Mouse (Mus musculus): ENCODE measurements around the gene Galnt9. TPM values are rescaled to one million over a fixed set of nuclear protein-coding genes. Genes with fewer than 3 reads are reported as not detected.

The Galnt9 gene
- polyA plus RNA-seq, 1 experiment from 2014 or later: 0.67 TPM

DNA sequence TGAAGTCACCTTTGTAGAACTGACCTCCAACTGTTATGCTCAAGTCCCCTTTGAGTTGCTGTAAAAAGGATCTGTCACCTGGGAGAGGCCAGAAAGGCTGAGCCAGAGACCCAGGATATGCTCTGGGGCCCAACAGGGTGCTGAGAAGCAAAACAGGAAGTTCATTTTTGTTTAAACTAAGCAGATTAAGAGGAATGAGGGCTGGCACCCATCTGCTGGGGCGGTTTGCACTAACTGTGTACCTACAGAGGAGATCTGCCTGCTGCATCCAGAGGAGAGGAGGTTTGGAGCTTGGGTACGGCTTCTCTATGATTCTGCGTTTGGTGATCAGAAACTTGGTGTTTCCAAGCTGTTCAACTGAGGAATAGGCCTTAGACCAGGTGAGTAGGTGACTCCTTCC is 29.5 kb upstream of the Galnt9 start:
- 85% methylated on average over 3 of the region's 3 CpGs for WGBS
- Histone ChIP-seq H3K27me3 (ENCODE audit: poor library complexity, severe bottlenecking) (peaks cover 32% of the 10 kb centered on the region; the same call in 1 of the 2 replicates), H3K9me3 (no peaks in the 10 kb centered on the region), H3K36me3 (replicated peaks) (no peaks in the 10 kb centered on the region), H3K4me1 (peaks cover 14% of the 10 kb centered on the region), H3K4me3 (no peak overlapping the region), H3K27ac (no peak overlapping the region)
- DNase-seq (ENCODE audit: extremely low spot score, low spot score): no peak

DNA sequence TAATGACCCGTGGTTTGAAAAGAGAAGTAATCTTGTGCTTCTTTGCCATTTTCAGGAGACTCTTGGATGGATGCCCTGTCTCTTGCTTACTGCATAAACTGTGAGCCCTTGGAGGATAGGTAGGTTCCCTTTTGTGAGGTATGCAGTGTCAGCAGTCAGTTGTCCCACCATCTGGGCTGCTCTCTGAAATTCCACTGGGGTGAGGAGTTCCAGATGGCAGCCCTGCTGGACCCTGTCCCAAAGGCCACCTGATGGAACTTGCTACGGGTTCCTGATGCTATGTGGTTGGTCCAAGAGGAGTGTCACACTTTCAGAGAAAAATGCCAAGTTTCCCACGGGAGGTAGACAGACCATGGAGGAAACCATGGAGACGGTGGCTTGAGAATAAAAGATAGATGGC is 27.8 kb upstream of the Galnt9 start:
- Histone ChIP-seq H3K27ac (no peak overlapping the region), H3K36me3 (replicated peaks) (no peaks in the 10 kb centered on the region), H3K27me3 (ENCODE audit: poor library complexity, severe bottlenecking) (peaks cover 32% of the 10 kb centered on the region; the same call in 1 of the 2 replicates), H3K4me3 (no peak overlapping the region), H3K4me1 (peaks cover 9% of the 10 kb centered on the region), H3K9me3 (no peaks in the 10 kb centered on the region)
- no peak for DNase-seq (ENCODE audit: extremely low spot score, low spot score)
- 91% methylated on average over 4 of the region's 4 CpGs for WGBS

DNA sequence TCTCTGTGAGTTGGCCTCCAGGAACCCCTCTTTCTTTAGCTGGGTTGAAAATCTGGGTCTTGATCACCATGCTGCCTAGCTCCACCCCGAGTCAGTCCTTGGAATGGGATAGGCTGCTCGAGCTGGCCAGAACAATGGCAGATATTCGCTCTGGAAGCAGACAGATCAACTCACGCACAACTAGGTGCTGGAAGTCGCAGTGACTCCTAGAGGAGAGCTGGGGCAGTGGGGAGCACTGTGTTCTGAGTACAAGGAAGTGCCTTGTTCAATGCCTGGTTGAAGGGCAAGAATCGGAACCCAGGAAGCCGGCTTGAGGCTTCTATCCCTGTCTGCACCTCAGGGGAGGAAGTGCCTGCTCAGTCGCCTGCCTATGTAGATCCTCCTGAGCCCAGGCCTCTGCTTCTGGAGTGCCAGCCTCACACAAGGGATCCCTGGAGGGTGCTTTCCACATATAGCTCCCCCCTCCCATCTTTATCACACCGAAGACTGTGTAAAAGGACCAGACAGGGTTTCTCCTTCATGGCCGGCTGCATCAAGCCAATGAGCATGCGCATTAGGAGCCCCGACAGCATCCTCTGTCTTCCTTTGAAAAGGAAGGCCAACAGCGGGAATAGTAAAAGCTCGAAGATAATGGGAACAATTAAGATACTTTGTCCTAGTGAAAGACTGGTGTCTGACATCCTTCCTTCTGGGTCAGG is 25.9 kb upstream of the Galnt9 start:
- WGBS: 30% methylated on average over 14 of the region's 14 CpGs
- H3K27me3 ChIP-seq (ENCODE audit: poor library complexity, severe bottlenecking): peaks cover 32% of the 10 kb centered on the region; the same call in 1 of the 2 replicates
- H3K9me3 ChIP-seq: no peaks in the 10 kb centered on the region
- no peaks in the 10 kb centered on the region for H3K36me3 ChIP-seq (replicated peaks)
- H3K27ac ChIP-seq: peak overlapping the region; percentile 72
- peaks cover 9% of the 10 kb centered on the region for H3K4me1 ChIP-seq
- no peak for DNase-seq (ENCODE audit: extremely low spot score, low spot score)
- peak overlapping the region; percentile 30 for H3K4me3 ChIP-seq

DNA sequence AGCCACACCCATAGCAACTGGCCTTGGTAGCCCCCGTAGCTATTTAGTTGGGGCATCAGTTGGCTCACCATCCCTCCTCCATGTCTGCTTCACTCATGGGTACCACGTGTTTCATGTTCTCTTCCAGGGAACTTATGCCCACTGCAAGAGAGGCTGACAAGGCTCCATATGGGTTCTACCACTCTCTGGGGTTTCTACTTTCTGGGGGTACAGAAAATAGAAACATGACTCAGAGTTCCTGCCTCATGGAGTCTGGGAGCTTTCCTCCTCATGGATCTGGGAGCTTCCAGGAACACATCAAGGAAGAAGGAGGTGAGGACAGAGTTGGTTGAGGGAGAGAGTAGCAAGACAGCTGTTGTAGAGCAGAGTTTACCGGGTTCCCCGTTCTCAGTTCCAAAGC is 23.2 kb upstream of the Galnt9 start:
- Histone ChIP-seq H3K27me3 (ENCODE audit: poor library complexity, severe bottlenecking) (peaks cover 21% of the 10 kb centered on the region; the same call in 1 of the 2 replicates), H3K4me1 (peaks cover 9% of the 10 kb centered on the region), H3K9me3 (no peaks in the 10 kb centered on the region), H3K4me3 (no peak overlapping the region), H3K27ac (no peak overlapping the region), H3K36me3 (replicated peaks) (no peaks in the 10 kb centered on the region)
- no peak for DNase-seq (ENCODE audit: extremely low spot score, low spot score)
- 92% methylated on average over 4 of the region's 4 CpGs for WGBS

DNA sequence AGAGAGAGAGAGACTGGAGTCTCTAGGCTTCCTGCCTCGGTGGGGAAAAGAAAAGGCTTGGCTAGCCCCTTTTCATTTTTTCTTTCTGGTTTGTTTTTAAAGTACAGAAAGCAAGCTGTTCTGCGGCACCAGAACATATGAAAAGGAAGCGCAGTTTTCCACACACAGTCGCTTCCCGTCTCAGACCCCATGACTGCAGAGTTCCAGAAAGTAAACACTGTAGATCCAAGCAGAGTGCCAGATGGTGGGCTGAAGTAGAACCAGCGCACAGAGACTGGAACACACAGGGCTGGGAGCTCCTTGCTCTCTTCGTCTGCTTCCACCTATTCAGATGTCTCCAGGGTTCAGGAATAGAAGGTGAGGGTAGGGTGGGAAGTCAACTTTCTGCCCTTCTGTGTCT is 22.3 kb upstream of the Galnt9 start:
- 84% methylated on average over 7 of the region's 7 CpGs for WGBS
- H3K9me3 ChIP-seq: no peaks in the 10 kb centered on the region

DNA sequence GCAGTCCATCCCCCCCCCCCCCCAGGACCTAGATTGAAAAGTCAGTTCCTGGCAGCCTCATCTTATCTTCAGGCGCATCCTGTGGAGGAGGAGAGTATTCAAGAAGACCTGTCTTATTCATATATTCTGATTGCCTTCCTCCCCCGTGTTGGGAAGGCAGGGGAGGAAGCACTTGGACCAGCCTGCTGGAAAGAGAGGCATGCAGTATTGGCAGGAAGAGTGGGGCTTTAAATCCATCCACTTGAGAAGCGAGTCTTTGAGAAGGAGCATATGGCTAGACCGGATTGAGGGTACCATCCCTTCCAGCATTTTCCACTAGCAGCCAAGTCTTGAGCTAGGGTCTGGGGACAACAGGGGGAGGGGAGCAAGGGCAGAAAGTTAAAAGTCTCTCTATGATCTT is 20.9 kb upstream of the Galnt9 start:
- H3K4me1 ChIP-seq: peaks cover 4% of the 10 kb centered on the region
- no peak for DNase-seq (ENCODE audit: extremely low spot score, low spot score)
- H3K27me3 ChIP-seq (ENCODE audit: poor library complexity, severe bottlenecking): peaks cover 11% of the 10 kb centered on the region; the same call in 1 of the 2 replicates
- H3K4me3 ChIP-seq: no peak overlapping the region
- WGBS: 83% methylated on average over 4 of the region's 4 CpGs
- H3K27ac ChIP-seq: no peak overlapping the region
- H3K9me3 ChIP-seq: no peaks in the 10 kb centered on the region
- H3K36me3 ChIP-seq (replicated peaks): no peaks in the 10 kb centered on the region

More for the DNA sequence above, 22.3 kb upstream of the Galnt9 start:
- Histone ChIP-seq H3K4me1 (peaks cover 9% of the 10 kb centered on the region), H3K27me3 (ENCODE audit: poor library complexity, severe bottlenecking) (peaks cover 15% of the 10 kb centered on the region; the same call in 1 of the 2 replicates), H3K36me3 (replicated peaks) (no peaks in the 10 kb centered on the region), H3K27ac (no peak overlapping the region), H3K4me3 (no peak overlapping the region)
- no peak for DNase-seq (ENCODE audit: extremely low spot score, low spot score)

DNA sequence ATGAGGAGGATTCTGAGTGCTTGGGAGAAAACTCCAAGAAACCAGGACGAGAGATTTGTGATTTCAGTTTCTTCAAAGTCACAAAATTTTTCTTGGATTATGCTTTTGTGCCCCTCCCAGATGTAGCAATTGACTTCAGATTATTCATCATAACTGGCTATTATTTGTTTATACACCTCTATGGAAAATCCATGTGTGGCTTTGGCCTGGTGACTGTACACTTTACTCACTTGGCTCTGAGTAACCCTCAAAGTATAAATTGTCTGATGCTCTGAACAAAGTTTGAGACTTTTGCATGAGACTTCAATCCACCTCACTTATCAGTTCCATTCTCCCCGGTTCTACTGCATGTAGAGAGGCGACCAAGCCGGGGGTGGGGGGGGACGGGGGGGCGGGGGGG is 18.5 kb upstream of the Galnt9 start:
- 81% methylated on average over 6 of the region's 6 CpGs for WGBS
- no peak for DNase-seq (ENCODE audit: extremely low spot score, low spot score)
- no peaks in the 10 kb centered on the region for H3K9me3 ChIP-seq

DNA sequence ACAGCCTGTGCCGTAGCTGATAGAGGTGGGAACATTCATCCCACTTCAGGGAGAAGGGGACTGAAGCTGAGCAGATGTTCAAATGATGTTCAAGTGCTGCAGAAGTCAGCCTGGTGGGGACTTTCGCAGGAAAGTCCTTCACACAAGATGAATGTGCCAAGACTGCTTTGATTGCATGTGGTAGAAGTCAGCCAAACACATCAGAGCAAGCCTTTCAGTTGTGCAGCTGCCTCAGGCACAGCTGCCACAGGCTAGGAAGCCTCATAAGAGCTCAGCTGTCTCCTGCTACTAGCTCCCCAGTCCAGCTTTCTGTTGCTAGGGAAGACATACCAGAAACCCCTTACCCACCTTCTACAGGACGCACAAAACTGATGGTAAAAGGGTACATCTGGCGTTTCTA is 17.6 kb upstream of the Galnt9 start:
- Histone ChIP-seq H3K27me3 (ENCODE audit: poor library complexity, severe bottlenecking) (no peaks in the 10 kb centered on the region), H3K4me1 (peaks cover 6% of the 10 kb centered on the region; the same call in 1 of the 2 replicates), H3K9me3 (no peaks in the 10 kb centered on the region), H3K27ac (no peak overlapping the region), H3K4me3 (no peak overlapping the region), H3K36me3 (replicated peaks) (no peaks in the 10 kb centered on the region)
- 85% methylated on average over 4 of the region's 4 CpGs for WGBS
- DNase-seq (ENCODE audit: extremely low spot score, low spot score): no peak

More for the DNA sequence above, 18.5 kb upstream of the Galnt9 start:
- no peaks in the 10 kb centered on the region for H3K27me3 ChIP-seq (ENCODE audit: poor library complexity, severe bottlenecking)
- H3K4me3 ChIP-seq: no peak overlapping the region
- H3K27ac ChIP-seq: no peak overlapping the region
- H3K4me1 ChIP-seq: peaks cover 6% of the 10 kb centered on the region; the same call in 1 of the 2 replicates
- H3K36me3 ChIP-seq (replicated peaks): no peaks in the 10 kb centered on the region

DNA sequence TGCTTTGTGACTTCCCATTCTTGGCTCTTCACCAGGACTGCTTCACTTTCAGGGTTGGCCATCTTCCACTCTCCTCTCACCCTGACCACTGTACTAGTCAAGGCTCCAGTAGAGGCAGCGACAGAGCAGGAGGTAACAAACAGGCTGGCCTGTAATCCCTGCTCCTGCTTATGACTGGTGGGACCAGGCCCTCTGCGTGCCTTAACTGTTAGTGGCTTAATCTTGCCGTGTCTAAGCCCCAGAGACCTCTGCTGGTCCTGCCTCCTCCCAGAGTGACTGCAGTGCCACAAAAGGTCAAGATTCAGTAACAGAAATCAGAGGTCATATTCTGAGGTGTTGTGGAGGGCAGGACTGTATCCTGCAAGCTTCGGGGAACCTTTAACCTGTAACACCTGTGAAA is 13.1 kb upstream of the Galnt9 start:
- H3K27me3 ChIP-seq (ENCODE audit: poor library complexity, severe bottlenecking): no peaks in the 10 kb centered on the region
- 69% methylated on average over 4 of the region's 4 CpGs for WGBS
- no peaks in the 10 kb centered on the region for H3K36me3 ChIP-seq (replicated peaks)
- H3K27ac ChIP-seq: no peak overlapping the region
- DNase-seq (ENCODE audit: extremely low spot score, low spot score): no peak
- no peak overlapping the region for H3K4me3 ChIP-seq
- peaks cover 6% of the 10 kb centered on the region; the same call in 1 of the 2 replicates for H3K4me1 ChIP-seq
- H3K9me3 ChIP-seq: no peaks in the 10 kb centered on the region

DNA sequence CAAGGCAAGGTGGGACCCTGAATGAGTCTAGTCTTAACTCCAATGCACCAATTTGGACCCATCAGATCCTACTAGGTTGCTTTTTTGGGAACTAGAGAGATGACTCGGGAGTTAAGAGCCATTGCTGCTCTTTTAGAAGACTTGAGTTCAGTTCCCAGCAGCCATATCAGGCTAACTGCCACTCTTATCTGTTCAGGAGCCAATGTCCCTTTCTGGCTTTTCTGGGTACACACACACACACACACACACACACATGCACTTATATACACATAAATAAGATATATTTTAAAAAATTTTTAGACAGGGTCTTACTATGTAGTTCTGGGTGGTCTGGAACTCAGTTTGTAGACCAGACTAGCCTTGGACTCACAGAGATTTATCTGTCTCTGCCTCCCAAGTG is 9.8 kb upstream of the Galnt9 start:
- Histone ChIP-seq H3K9me3 (no peaks in the 10 kb centered on the region), H3K36me3 (replicated peaks) (no peaks in the 10 kb centered on the region), H3K4me3 (no peak overlapping the region), H3K27ac (no peak overlapping the region), H3K4me1 (no peaks in the 10 kb centered on the region), H3K27me3 (ENCODE audit: poor library complexity, severe bottlenecking) (no peaks in the 10 kb centered on the region)
- no peak for DNase-seq (ENCODE audit: extremely low spot score, low spot score)
- WGBS: 88% methylated on average over 1 of the region's 1 CpGs

DNA sequence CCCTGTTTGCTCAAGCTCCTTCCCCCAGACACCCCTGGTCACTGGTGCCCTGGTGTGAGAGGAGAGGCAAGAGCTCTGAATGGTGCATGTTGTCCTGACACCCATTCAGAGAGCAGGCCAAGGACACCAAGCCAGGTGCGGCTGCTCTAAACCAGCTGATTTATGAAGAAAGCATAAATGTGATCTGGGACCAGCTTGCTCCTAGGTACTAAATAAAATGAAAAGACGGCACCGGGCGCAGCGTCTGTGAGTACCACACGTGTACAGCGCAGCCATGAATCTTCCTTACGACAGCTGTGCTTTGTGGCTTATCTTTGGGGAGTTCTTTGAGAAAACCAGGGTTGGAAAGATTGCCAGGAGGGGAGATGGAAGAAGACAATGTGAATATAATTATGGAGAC is 8.2 kb upstream of the Galnt9 start:
- no peaks in the 10 kb centered on the region for H3K4me1 ChIP-seq
- no peak overlapping the region for H3K4me3 ChIP-seq
- no peak overlapping the region for H3K27ac ChIP-seq
- WGBS: 95% methylated on average over 8 of the region's 8 CpGs
- no peaks in the 10 kb centered on the region for H3K36me3 ChIP-seq (replicated peaks)
- DNase-seq (ENCODE audit: extremely low spot score, low spot score): no peak
- H3K27me3 ChIP-seq (ENCODE audit: poor library complexity, severe bottlenecking): no peaks in the 10 kb centered on the region; the same call in 1 of the 2 replicates
- H3K9me3 ChIP-seq: no peaks in the 10 kb centered on the region

DNA sequence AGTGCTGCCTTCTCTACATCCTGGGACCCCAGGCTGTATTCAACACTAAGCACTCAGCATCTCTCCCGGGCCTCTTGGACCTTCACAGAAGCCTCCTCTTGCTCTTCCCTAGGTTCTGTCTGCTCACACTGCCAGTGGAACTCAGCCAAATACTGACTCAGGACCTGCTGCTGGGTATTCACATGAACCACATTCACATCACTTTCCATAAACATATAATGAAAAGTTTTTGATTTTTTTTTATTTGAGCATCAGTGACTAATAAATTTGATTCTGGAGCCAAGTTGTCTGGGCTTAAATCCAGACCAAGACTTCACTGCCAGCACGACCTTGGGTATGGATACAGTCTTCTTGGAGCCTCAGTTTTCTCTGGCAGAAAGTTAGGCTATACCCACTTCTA is 3.2 kb upstream of the Galnt9 start:
- H3K4me3 ChIP-seq: no peak overlapping the region
- 80% methylated on average over 2 of the region's 2 CpGs for WGBS
- H3K36me3 ChIP-seq (replicated peaks): no peaks in the 10 kb centered on the region
- H3K27me3 ChIP-seq (ENCODE audit: poor library complexity, severe bottlenecking): peaks cover 47% of the 10 kb centered on the region
- DNase-seq (ENCODE audit: extremely low spot score, low spot score): no peak
- H3K4me1 ChIP-seq: peaks cover 13% of the 10 kb centered on the region
- no peaks in the 10 kb centered on the region for H3K9me3 ChIP-seq
- H3K27ac ChIP-seq: no peak overlapping the region

DNA sequence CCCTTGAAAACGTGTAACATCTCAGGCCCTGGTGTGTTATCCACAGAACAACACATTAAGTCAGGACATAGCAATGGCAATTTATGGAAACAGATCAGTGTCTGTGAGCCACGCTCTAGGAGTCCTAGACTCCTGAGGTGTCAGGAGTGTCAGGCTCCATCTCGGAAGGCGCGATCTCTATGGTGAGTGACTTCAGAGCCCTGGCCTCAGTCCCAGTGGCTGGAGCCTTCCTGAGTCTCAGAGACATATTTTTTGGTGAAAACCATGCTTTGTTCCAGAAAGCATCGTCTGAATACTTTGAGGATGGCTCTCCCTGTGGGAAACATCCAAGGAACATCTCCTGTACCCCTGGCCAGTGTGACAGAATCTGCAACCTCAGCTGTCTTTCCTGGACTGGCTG is 2.7 kb upstream of the Galnt9 start:
- Histone ChIP-seq H3K4me3 (no peak overlapping the region), H3K27me3 (ENCODE audit: poor library complexity, severe bottlenecking) (peaks cover 52% of the 10 kb centered on the region), H3K9me3 (no peaks in the 10 kb centered on the region), H3K36me3 (replicated peaks) (no peaks in the 10 kb centered on the region), H3K4me1 (peaks cover 13% of the 10 kb centered on the region), H3K27ac (no peak overlapping the region)
- 86% methylated on average over 6 of the region's 6 CpGs for WGBS
- no peak for DNase-seq (ENCODE audit: extremely low spot score, low spot score)

All from forebrain, embryonic 10.5 days (tissue).